Mouse (Mus musculus) CH12.LX (cell line): Measurements from ENCODE around the gene Ncoa3. TPM values are rescaled to one million over a fixed set of nuclear protein-coding genes. Genes with fewer than 3 reads are reported as not detected.
A peak's percentile ranks its signal among the peaks of the same experiment; 100 is the strongest.

Experiments used
- DNase-seq: peaks from one replicate; pipeline ENCODE4 v3.0.0-alpha.2; 2013; ENCODE audit errors: extremely low read depth
- H3K27ac ChIP-seq: 2 replicates; pipeline ENCODE4 v1.5.1; 2012; ENCODE audit warnings: low read depth, mild to moderate bottlenecking, control low read depth, moderate library complexity; ENCODE audit not compliant: insufficient read depth
- H3K27me3 ChIP-seq: replicated peaks from 2 replicates; pipeline ENCODE3; 2012; ENCODE audit warnings: inconsistent platforms
- H3K36me3 ChIP-seq, 2 experiments: replicated peaks in 1 of 2; 2 replicates each; pipeline versions ENCODE3 to v1.6.1; 2012; ENCODE audit warnings: inconsistent platforms in 1 of 2, low read length in 1 of 2, mild to moderate bottlenecking in 1 of 2, mixed read lengths in 1 of 2, moderate library complexity in 1 of 2; ENCODE audit not compliant: control insufficient read depth in 1 of 2, insufficient read depth in 1 of 2
- H3K4me1 ChIP-seq, 2 experiments: 2 replicates each; pipeline ENCODE4 v1.6.1; 2012; ENCODE audit warnings: inconsistent platforms in 1 of 2, moderate library complexity in 1 of 2; ENCODE audit not compliant: insufficient read depth in 2 of 2, control insufficient read depth in 1 of 2
- H3K4me2 ChIP-seq: 2 replicates; pipeline ENCODE4 v1.6.1; 2012; ENCODE audit warnings: low read depth, mild to moderate bottlenecking, control low read depth; ENCODE audit not compliant: poor library complexity, insufficient read depth, severe bottlenecking
- H3K4me3 ChIP-seq, 3 experiments: fragments of 150-350 bp in 1 of 3; sonication (generic) in 1 of 3; replicated peaks in 1 of 3; 2 replicates each; pipeline versions ENCODE3 to v1.5.1; 2011 to 2012; ENCODE audit warnings: low read depth in 2 of 3, low read length in 2 of 3, mild to moderate bottlenecking in 2 of 3, moderate library complexity in 2 of 3, control low read depth in 1 of 3, improper control_type of control experiment in 1 of 3, inconsistent platforms in 1 of 3, mixed read lengths in 1 of 3; ENCODE audit not compliant: poor library complexity in 1 of 3
- H3K79me2 ChIP-seq: replicated peaks from 2 replicates; pipeline ENCODE4 v1.6.1; 2012; ENCODE audit warnings: mild to moderate bottlenecking, moderate library complexity; ENCODE audit not compliant: control insufficient read depth, poor library complexity, insufficient read depth, severe bottlenecking; ENCODE audit errors: extremely low read depth
- H3K9ac ChIP-seq: 2 replicates; pipeline ENCODE4 v1.6.1; 2012; ENCODE audit warnings: low read depth, mild to moderate bottlenecking, control low read depth, moderate library complexity; ENCODE audit not compliant: insufficient read depth
- H3K9me3 ChIP-seq: replicated peaks from 2 replicates; pipeline ENCODE3; 2012; ENCODE audit warnings: low read length, inconsistent platforms, mixed read lengths
- BHLHE40 ChIP-seq: IDR thresholded peaks from 2 replicates; pipeline ENCODE4 v1.6.1; 2011; ENCODE audit warnings: mild to moderate bottlenecking, low read depth, low read length, improper control_type of control experiment
- CHD1 ChIP-seq: IDR thresholded peaks from 2 replicates; pipeline ENCODE4 v1.6.1; 2012; ENCODE audit warnings: low read depth, low read length, improper control_type of control experiment, inconsistent platforms
- CHD2 ChIP-seq: IDR thresholded peaks from 2 replicates; pipeline ENCODE4 v1.6.1; 2011; ENCODE audit warnings: low read length, improper control_type of control experiment
- ETS1 ChIP-seq: conservative IDR thresholded peaks from 2 replicates; pipeline ENCODE4 v1.6.1; 2012; ENCODE audit warnings: low read depth, mild to moderate bottlenecking, inconsistent platforms, low read length, improper control_type of control experiment, moderate library complexity
- GABPA ChIP-seq: IDR thresholded peaks from 2 replicates; pipeline ENCODE4 v1.6.1; 2012; ENCODE audit warnings: low read depth, low read length, improper control_type of control experiment, inconsistent platforms; ENCODE audit not compliant: insufficient replicate concordance
- IRF4 ChIP-seq: IDR thresholded peaks from 2 replicates; pipeline ENCODE4 v1.6.1; 2014; ENCODE audit warnings: low read depth, mild to moderate bottlenecking, inconsistent platforms, low read length, improper control_type of control experiment
- MAX ChIP-seq: IDR thresholded peaks from 2 replicates; pipeline ENCODE4 v1.6.1; 2011; ENCODE audit warnings: low read length, improper control_type of control experiment
- MAZ ChIP-seq: IDR thresholded peaks from 2 replicates; pipeline ENCODE4 v1.6.1; 2012; ENCODE audit warnings: low read depth, mild to moderate bottlenecking, inconsistent platforms, low read length, improper control_type of control experiment, moderate library complexity
- MEF2A ChIP-seq: IDR thresholded peaks from 2 replicates; pipeline ENCODE4 v1.6.1; 2014; ENCODE audit warnings: low read depth, mild to moderate bottlenecking, inconsistent platforms, low read length, improper control_type of control experiment, borderline replicate concordance
- NELFE ChIP-seq: IDR thresholded peaks from 2 replicates; pipeline ENCODE4 v1.6.1; 2011; ENCODE audit warnings: low read depth, low read length, improper control_type of control experiment
- PAX5 ChIP-seq: IDR thresholded peaks from 2 replicates; pipeline ENCODE4 v1.6.1; 2012; ENCODE audit warnings: low read length, inconsistent platforms, mixed read lengths
- POLR2A ChIP-seq: IDR thresholded peaks from 2 replicates; pipeline ENCODE4 v1.6.1; 2011; ENCODE audit warnings: low read depth, mild to moderate bottlenecking, improper control_type of control experiment, low read length
- RAD21 ChIP-seq: IDR thresholded peaks from 2 replicates; pipeline ENCODE4 v1.6.1; 2011; ENCODE audit warnings: low read depth, mild to moderate bottlenecking, low read length, improper control_type of control experiment, moderate library complexity
- RCOR1 ChIP-seq: conservative IDR thresholded peaks from 2 replicates; pipeline ENCODE4 v1.6.1; 2012; ENCODE audit warnings: low read depth, mild to moderate bottlenecking, inconsistent platforms, low read length, improper control_type of control experiment
- SIN3A ChIP-seq: IDR thresholded peaks from 2 replicates; pipeline ENCODE4 v1.6.1; 2012; ENCODE audit warnings: low read length, improper control_type of control experiment, inconsistent platforms
- TCF12 ChIP-seq: IDR thresholded peaks from 2 replicates; pipeline ENCODE4 v1.6.1; 2014; ENCODE audit warnings: low read depth, mild to moderate bottlenecking, inconsistent platforms, low read length, improper control_type of control experiment
- USF1 ChIP-seq: IDR thresholded peaks from 2 replicates; pipeline ENCODE4 v1.6.1; 2014; ENCODE audit warnings: low read depth, mild to moderate bottlenecking, inconsistent platforms, low read length, improper control_type of control experiment
- ZC3H11A ChIP-seq: IDR thresholded peaks from 2 replicates; pipeline ENCODE4 v1.6.1; 2012; ENCODE audit warnings: low read depth, mild to moderate bottlenecking, inconsistent platforms, low read length, improper control_type of control experiment
- ZKSCAN1 ChIP-seq: IDR thresholded peaks from 2 replicates; pipeline ENCODE4 v1.6.1; 2012; ENCODE audit warnings: low read depth, inconsistent platforms, low read length, improper control_type of control experiment, borderline replicate concordance
- ZMIZ1 ChIP-seq: IDR thresholded peaks from 2 replicates; pipeline ENCODE4 v1.6.1; 2012; ENCODE audit warnings: low read depth, mild to moderate bottlenecking, inconsistent platforms, low read length, improper control_type of control experiment
- dilution Hi-C: fragments of 300-500 bp; cut with MboI; formaldehyde crosslinking; loops from 2 replicates; pipeline ENCODE4 v1.14.3; 2020; ENCODE audit warnings: low sequenced_read_pairs; ENCODE audit not compliant: extremely low pct_unique_long_range_greater_than_20kb, extremely low pct_ligation_motif_present
- in situ Hi-C: fragments of 300-500 bp; cut with MboI; formaldehyde crosslinking; loops from 3 replicates; pipeline ENCODE4 v1.14.3; 2019; ENCODE audit warnings: low sequenced_read_pairs, low pct_ligation_motif_present, low pct_unique_long_range_greater_than_20kb, mixed read lengths
- polyA plus RNA-seq: library from polyadenylated mRNA; unstranded; fragments of >175 nt; gene quantifications from 2 replicates; pipeline ENCODE4 v1.2.1, GENCODE M21; 2012; ENCODE audit warnings: low read depth; ENCODE audit not compliant: insufficient read length
- total RNA-seq, 2 experiments: library from RNA; depleted of rRNA; stranded (reverse); fragments of 300-350 nt in 1 of 2; fragments of >200 nt in 1 of 2; gene quantifications; 2 replicates each; pipeline ENCODE4 v1.2.3; 2012 to 2014

Gene Ncoa3
- total and polyA plus RNA-seq, 3 experiments: 13.4 to 21.9 (median 17.1) TPM

GRCm38 (mm10) chr2:166100309-166101262 is 108.2 kb downstream of the Ncoa3 start:
- Histone ChIP-seq H3K79me2 (no peaks in the 10 kb centered on the region), H3K4me2 (no peak overlapping the region), H3K9ac (no peak overlapping the region), H3K27ac (no peak overlapping the region), H3K36me3 (no peaks in the 10 kb centered on the region), H3K9me3 (peaks cover 2% of the 10 kb centered on the region), H3K27me3 (peaks cover 19% of the 10 kb centered on the region), H3K4me3 (no peak overlapping the region), H3K4me1 (peaks cover 10 to 20% of the 10 kb centered on the region in 2 experiments)
- TF ChIP-seq MEF2A (no peak), MAX (no peak), NELFE (no peak), RCOR1 (no peak), BHLHE40 (no peak), ZMIZ1 (no peak), ZC3H11A (no peak), POLR2A (no peak), MAZ (no peak), TCF12 (no peak), RAD21 (no peak), IRF4 (no peak), CHD1 (no peak), ZKSCAN1 (no peak), USF1 (no peak), PAX5 (no peak), GABPA (no peak), SIN3A (no peak), ETS1 (no peak), CHD2 (no peak)
- no peak for DNase-seq
- in situ Hi-C loops (no loop called here), dilution Hi-C loops (no loop called here)

- 0 out of 2 replicates have a peak, but pooled peaks have one; percentile 17 for TF ChIP-seq IRF4
- TF ChIP-seq ETS1: no peak
- TF ChIP-seq, all 38 proteins: peak for 1
- Histone ChIP-seq H3K4me3 (no peak overlapping the region), H3K9me3 (no peaks in the 10 kb centered on the region), H3K79me2 (no peaks in the 10 kb centered on the region), H3K4me2 (no peak overlapping the region), H3K27me3 (peaks cover 27% of the 10 kb centered on the region), H3K36me3 (no peaks in the 10 kb centered on the region), H3K27ac (no peak overlapping the region), H3K4me1 (peaks cover 10 to 20% of the 10 kb centered on the region in 2 experiments), H3K9ac (no peak overlapping the region)
- in situ Hi-C loops: no loop called here
- dilution Hi-C loops: no loop called here
- DNase-seq: peak; percentile 55
Measured at GRCm38 (mm10) chr2:166102893-166103292, 110.5 kb downstream of the Ncoa3 start.
